Mouse (Mus musculus) retina, adult 2 months (tissue): Measurements from ENCODE around the gene Gm6993.

Experiments
- DNase-seq: peaks from one replicate; pipeline ENCODE4 v3.0.0-alpha.2; 2012; ENCODE audit warnings: low read depth, low spot score

The Gm6993 gene

GRCm38 (mm10) chr12:31239798-31240197 is 772 bp upstream of the Gm6993 start:
- DNase-seq, result no peak

- no peak for DNase-seq
Measured at GRCm38 (mm10) chr12:31241595-31242342, 1.2 kb downstream of the Gm6993 start.

- no peak for DNase-seq
Measured at GRCm38 (mm10) chr12:31244001-31244400, 3.4 kb downstream of the Gm6993 start.

- DNase-seq, result no peak
Measured at GRCm38 (mm10) chr12:31244691-31245090, 4.1 kb downstream of the Gm6993 start.

GRCm38 (mm10) chr12:31246153-31246552 is 5.6 kb downstream of the Gm6993 start:
- no peak for DNase-seq

GRCm38 (mm10) chr12:31246615-31247014 is 6.0 kb downstream of the Gm6993 start:
- DNase-seq, result no peak

GRCm38 (mm10) chr12:31248165-31248564 is 7.6 kb downstream of the Gm6993 start:
- no peak for DNase-seq

- no peak for DNase-seq
Measured at GRCm38 (mm10) chr12:31248681-31249080, 8.1 kb downstream of the Gm6993 start.

GRCm38 (mm10) chr12:31252259-31252658 is 11.7 kb downstream of the Gm6993 start:
- no peak for DNase-seq

GRCm38 (mm10) chr12:31254978-31255377 is 14.4 kb downstream of the Gm6993 start:
- DNase-seq, result no peak

- DNase-seq, result no peak
Measured at GRCm38 (mm10) chr12:31256121-31256903, 15.7 kb downstream of the Gm6993 start.

GRCm38 (mm10) chr12:31261882-31262281 is 21.3 kb downstream of the Gm6993 start:
- DNase-seq, result no peak

GRCm38 (mm10) chr12:31263921-31264320 is 23.4 kb downstream of the Gm6993 start:
- DNase-seq, result no peak

- DNase-seq, result no peak
Measured at GRCm38 (mm10) chr12:31265005-31265721, 24.6 kb downstream of the Gm6993 start, which contains the start of gene Lamb1. TSS of gene Lamb1 (plus strand) at chr12:31265234.

GRCm38 (mm10) chr12:31265722-31266431 is 25.3 kb downstream of the Gm6993 start:
- no peak for DNase-seq

- DNase-seq, result no peak
Measured at GRCm38 (mm10) chr12:31266686-31267085, 26.1 kb downstream of the Gm6993 start.

- DNase-seq, result no peak
Measured at GRCm38 (mm10) chr12:31267363-31267762, 26.8 kb downstream of the Gm6993 start.

- no peak for DNase-seq
Measured at GRCm38 (mm10) chr12:31268315-31268714, 27.7 kb downstream of the Gm6993 start.

- DNase-seq, result no peak
Measured at GRCm38 (mm10) chr12:31269020-31269597, 28.5 kb downstream of the Gm6993 start.

- DNase-seq, result no peak
Measured at GRCm38 (mm10) chr12:31270361-31270760, 29.8 kb downstream of the Gm6993 start.

GRCm38 (mm10) chr12:31270776-31271175 is 30.2 kb downstream of the Gm6993 start:
- no peak for DNase-seq
